Mouse (Mus musculus): ENCODE measurements around the gene Hmga1b. TPM values are rescaled to one million over a fixed set of nuclear protein-coding genes. Genes with fewer than 3 reads are reported as not detected.
"Not testable (repeated sequence)": the region's sequence is repeated elsewhere in the genome, so short reads cannot be mapped to it uniquely, and the experiment has no call there.

The Hmga1b gene
- polyA plus RNA-seq (2015; fragmentation: Nextera tagmentation; extraction: Ambion mirVana) = 2.7 and 3.1 TPM in 2 replicates

- H3K9ac ChIP-seq (replicated peaks); ATAC-seq; H3K36me3 ChIP-seq; H3K4me1 ChIP-seq (replicated peaks); H3K4me3 ChIP-seq (replicated peaks); H3K27ac ChIP-seq: not testable (repeated sequence)
- H3K4me2 ChIP-seq (replicated peaks) = 0 out of 2 replicates have a peak within 1 kb of the TSS, but pooled peaks have one; percentile 23
- WGBS = 29% methylated on average over 14 of the region's 14 CpGs
- H3K9me3 ChIP-seq = peaks cover 11% of the 10 kb centered on the region; the same call in 1 of the 2 replicates
- H3K27me3 ChIP-seq = peaks cover 11% of the 10 kb centered on the region
Measured at GRCm38 (mm10) chr11:120762672-120763041, at the start of gene Hmga1b. TSS of gene Hmga1b (plus strand) at chr11:120762794.

GRCm38 (mm10) chr11:120713580-120714518, 48.7 kb upstream of the Hmga1b start, which contains the start of the genes Cenpx and Lrrc45:
TSS of gene Cenpx (minus strand) at chr11:120713738.
TSS of gene Lrrc45 (plus strand) at chr11:120713925.
- H3K27me3 ChIP-seq = no peaks in the 10 kb centered on the region
- peaks cover 29% of the 10 kb centered on the region for H3K4me1 ChIP-seq (replicated peaks)
- peak within 1 kb of the TSS; percentile 81 for H3K27ac ChIP-seq
- H3K36me3 ChIP-seq = peaks cover 59% of the 10 kb centered on the region
- H3K9me3 ChIP-seq = no peaks in the 10 kb centered on the region
- H3K9ac ChIP-seq (replicated peaks) = peak within 1 kb of the TSS; percentile 78
- peak; percentile 98 for ATAC-seq
- 2% methylated on average over 53 of the region's 53 CpGs for WGBS
- peak within 1 kb of the TSS; percentile 61 for H3K4me3 ChIP-seq (replicated peaks)
- H3K4me2 ChIP-seq (replicated peaks) = peak within 1 kb of the TSS; percentile 99

DNA sequence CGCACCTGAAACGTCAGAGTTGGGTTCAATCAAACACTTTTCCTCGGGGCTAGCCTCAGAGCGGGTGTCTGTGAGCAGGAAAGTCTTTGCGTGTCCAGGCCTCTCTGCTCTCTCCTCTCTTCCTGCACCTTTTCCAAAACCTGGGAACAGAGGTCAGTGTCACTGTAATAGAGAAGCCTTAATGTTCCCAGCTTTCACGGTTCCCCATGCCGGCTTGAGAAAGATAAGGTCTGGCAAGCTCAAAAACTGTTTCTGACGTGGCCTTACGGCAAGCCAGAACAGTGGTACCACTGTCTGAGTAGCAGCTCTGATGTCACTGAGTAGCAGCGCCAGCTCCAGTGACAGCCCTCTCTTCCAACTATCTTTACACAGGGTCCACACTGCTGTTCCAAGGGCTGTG, 48.0 kb upstream of the Hmga1b start:
- H3K27ac ChIP-seq = no peak overlapping the region
- no peak for ATAC-seq
- 58% methylated on average over 10 of the region's 10 CpGs for WGBS
- H3K4me2 ChIP-seq (replicated peaks) = peak overlapping the region; percentile 99
- H3K36me3 ChIP-seq = peaks cover 58% of the 10 kb centered on the region
- H3K27me3 ChIP-seq = no peaks in the 10 kb centered on the region
- peak overlapping the region; percentile 70 for H3K9ac ChIP-seq (replicated peaks)
- peaks cover 29% of the 10 kb centered on the region for H3K4me1 ChIP-seq (replicated peaks)
- H3K4me3 ChIP-seq (replicated peaks) = peak overlapping the region; percentile 61
- H3K9me3 ChIP-seq = no peaks in the 10 kb centered on the region

DNA sequence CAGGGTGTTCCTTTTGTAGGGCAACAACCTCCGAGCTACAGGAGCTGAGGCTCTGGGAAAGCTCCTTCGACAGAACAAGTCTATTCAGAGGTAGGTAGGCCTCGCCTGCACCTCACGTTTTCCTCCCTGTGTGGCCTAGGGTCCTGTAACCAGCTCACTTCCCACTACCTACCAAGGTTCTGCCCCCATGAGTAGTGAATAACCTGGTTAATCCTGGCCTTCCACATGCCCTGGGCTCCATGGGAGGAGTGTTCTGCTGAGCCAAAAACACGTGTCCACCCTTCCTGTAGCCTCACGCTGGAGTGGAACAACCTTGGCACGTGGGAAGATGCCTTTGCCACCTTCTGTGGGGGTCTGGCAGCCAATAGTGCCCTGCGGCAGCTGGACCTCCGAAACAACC, 47.5 kb upstream of the Hmga1b start:
- no peaks in the 10 kb centered on the region for H3K27me3 ChIP-seq
- no peaks in the 10 kb centered on the region for H3K9me3 ChIP-seq
- H3K4me3 ChIP-seq (replicated peaks) = peak overlapping the region; percentile 61; the same call in 1 of the 2 replicates
- peaks cover 55% of the 10 kb centered on the region for H3K36me3 ChIP-seq
- WGBS = 90% methylated on average over 9 of the region's 9 CpGs
- peaks cover 29% of the 10 kb centered on the region for H3K4me1 ChIP-seq (replicated peaks)
- H3K27ac ChIP-seq = no peak overlapping the region
- H3K9ac ChIP-seq (replicated peaks) = 0 out of 2 replicates have a peak overlapping the region, but pooled peaks have one; percentile 1
- H3K4me2 ChIP-seq (replicated peaks) = peak overlapping the region; percentile 99; the same call in 1 of the 2 replicates
- ATAC-seq = no peak

DNA sequence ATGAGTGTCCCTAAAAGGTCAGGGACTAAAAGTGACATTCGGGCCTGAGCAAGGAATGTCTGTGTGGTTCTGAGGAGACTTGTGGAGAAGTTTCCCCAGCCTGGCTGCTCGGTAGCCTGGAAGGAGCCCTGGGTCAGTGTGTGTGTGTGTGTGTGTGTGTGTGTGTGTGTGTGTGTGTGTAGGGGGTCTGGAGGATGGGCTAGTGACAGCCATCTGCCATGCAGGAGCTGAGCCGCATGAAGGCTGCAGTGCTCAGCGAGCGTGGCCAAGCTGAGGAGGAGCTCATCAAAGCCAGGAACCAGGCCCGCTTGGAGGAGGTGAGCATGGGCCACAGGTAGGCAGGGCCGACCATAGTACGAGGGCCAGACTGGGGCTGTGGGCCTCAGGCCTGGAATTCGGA, 43.4 kb upstream of the Hmga1b start:
- H3K27me3 ChIP-seq = peaks cover 12% of the 10 kb centered on the region; the same call in 1 of the 2 replicates
- no peak overlapping the region for H3K27ac ChIP-seq
- peaks cover 40% of the 10 kb centered on the region for H3K36me3 ChIP-seq
- H3K9me3 ChIP-seq = no peaks in the 10 kb centered on the region
- H3K4me2 ChIP-seq (replicated peaks) = no peak overlapping the region
- no peak overlapping the region for H3K4me3 ChIP-seq (replicated peaks)
- 88% methylated on average over 9 of the region's 9 CpGs for WGBS
- H3K9ac ChIP-seq (replicated peaks) = 0 out of 2 replicates have a peak overlapping the region, but pooled peaks have one; percentile 10
- H3K4me1 ChIP-seq (replicated peaks) = peaks cover 35% of the 10 kb centered on the region
- ATAC-seq = no peak

DNA sequence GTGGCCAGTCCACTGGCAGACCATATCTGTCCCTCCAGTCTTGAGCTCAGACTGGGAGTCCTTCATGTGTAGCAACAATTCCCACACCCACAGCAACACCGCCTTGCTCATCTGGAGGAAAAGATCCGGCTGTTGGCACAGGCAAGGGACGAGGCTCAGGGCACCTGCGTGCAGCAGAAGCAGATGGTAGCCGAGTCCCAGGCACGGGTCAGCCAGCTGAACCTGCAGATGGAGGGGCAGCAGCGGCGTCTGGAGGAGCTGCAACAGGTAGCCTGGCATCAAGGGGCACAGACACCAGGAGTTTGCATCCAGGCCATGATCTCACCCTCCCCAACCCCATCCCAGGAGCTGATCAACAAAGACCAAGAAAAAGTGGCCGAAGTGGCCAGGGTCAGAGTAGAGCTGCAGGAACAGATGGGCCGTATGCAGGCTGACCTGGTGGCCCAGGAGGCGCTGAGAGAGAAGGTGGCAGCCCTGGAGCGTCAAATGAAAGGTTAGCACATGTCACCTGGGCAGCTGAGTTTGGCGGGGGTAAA, 42.7 kb upstream of the Hmga1b start:
- Histone ChIP-seq H3K4me1 (replicated peaks) (peaks cover 28% of the 10 kb centered on the region), H3K4me3 (replicated peaks) (no peak overlapping the region), H3K9ac (replicated peaks) (0 out of 2 replicates have a peak overlapping the region, but pooled peaks have one; percentile 10), H3K4me2 (replicated peaks) (no peak overlapping the region), H3K9me3 (no peaks in the 10 kb centered on the region), H3K27me3 (peaks cover 12% of the 10 kb centered on the region; the same call in 1 of the 2 replicates), H3K36me3 (peaks cover 40% of the 10 kb centered on the region), H3K27ac (no peak overlapping the region)
- no peak for ATAC-seq
- WGBS = 87% methylated on average over 13 of the region's 13 CpGs

DNA sequence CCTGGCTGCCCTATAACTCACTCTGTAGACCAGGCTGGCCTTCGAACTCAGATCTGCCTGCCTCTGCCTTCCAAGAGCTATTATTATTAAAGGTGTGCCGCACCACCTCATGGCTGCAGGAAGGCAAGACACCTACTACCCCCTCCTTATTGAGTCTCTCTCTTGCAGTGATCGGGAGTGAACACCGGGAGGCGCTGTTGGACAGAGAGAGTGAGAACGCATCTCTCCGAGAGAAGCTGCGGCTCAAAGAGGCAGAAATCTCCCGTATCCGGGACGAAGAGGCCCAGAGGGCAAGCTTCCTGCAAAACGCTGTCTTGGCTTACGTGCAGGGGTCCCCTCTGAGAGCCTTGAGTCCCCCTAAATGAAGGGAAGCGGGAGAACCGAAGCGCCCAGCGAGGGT, 42.1 kb upstream of the Hmga1b start:
- Histone ChIP-seq H3K4me2 (replicated peaks) (peak overlapping the region; percentile 98), H3K27ac (peak overlapping the region; percentile 74), H3K9ac (replicated peaks) (peak overlapping the region; percentile 95), H3K9me3 (no peaks in the 10 kb centered on the region), H3K4me3 (replicated peaks) (peak overlapping the region; percentile 73), H3K27me3 (peaks cover 14% of the 10 kb centered on the region), H3K4me1 (replicated peaks) (peaks cover 23% of the 10 kb centered on the region), H3K36me3 (peaks cover 40% of the 10 kb centered on the region)
- peak; percentile 28; the same call in 1 of the 2 replicates for ATAC-seq
- 10% methylated on average over 17 of the region's 17 CpGs for WGBS

GRCm38 (mm10) chr11:120721124-120722066, 41.2 kb upstream of the Hmga1b start, which contains the start of gene Rac3:
TSS of gene Rac3 (plus strand) at chr11:120721470.
- peak; percentile 86 for ATAC-seq
- Histone ChIP-seq H3K27me3 (peaks cover 22% of the 10 kb centered on the region), H3K9me3 (no peaks in the 10 kb centered on the region), H3K9ac (replicated peaks) (peak within 1 kb of the TSS; percentile 95), H3K4me3 (replicated peaks) (peak within 1 kb of the TSS; percentile 73), H3K4me2 (replicated peaks) (peak within 1 kb of the TSS; percentile 98), H3K36me3 (peaks cover 30% of the 10 kb centered on the region), H3K27ac (peak within 1 kb of the TSS; percentile 74), H3K4me1 (replicated peaks) (peaks cover 23% of the 10 kb centered on the region)
- under 1% methylated on average over 89 of the region's 90 CpGs for WGBS

DNA sequence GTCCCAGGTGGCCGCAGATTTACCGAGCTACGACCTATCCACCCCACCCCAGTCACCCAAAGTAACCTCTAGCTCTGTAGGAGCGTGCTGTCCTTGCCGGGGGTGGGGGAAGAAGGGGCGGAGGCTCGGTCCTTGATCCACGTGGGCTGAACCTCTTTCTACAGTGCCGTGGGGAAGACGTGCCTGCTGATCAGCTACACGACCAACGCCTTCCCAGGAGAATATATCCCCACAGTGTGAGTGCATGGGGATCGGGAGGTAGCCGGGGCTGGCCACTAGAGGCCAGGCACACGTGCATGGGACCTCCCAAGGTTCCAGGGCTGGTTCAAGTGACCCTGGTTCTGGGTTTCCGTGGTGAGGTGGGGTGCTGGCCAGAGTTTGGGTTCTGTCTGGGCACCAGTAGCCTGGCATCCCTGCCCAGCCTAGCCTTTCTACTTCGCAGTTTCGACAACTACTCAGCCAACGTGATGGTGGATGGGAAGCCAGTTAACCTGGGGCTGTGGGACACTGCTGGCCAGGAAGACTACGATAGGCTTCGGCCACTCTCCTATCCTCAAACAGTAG, 40.4 kb upstream of the Hmga1b start:
- peaks cover 30% of the 10 kb centered on the region for H3K4me1 ChIP-seq (replicated peaks)
- peak overlapping the region; percentile 95 for H3K9ac ChIP-seq (replicated peaks)
- no peak; the same call in 1 of the 2 replicates for ATAC-seq
- H3K27ac ChIP-seq = no peak overlapping the region
- H3K27me3 ChIP-seq = peaks cover 22% of the 10 kb centered on the region
- WGBS = 22% methylated on average over 21 of the region's 21 CpGs
- peaks cover 26% of the 10 kb centered on the region for H3K36me3 ChIP-seq
- peak overlapping the region; percentile 73 for H3K4me3 ChIP-seq (replicated peaks)
- H3K4me2 ChIP-seq (replicated peaks) = peak overlapping the region; percentile 98
- H3K9me3 ChIP-seq = no peaks in the 10 kb centered on the region

GRCm38 (mm10) chr11:120722761-120723382, 39.7 kb upstream of the Hmga1b start:
- Histone ChIP-seq H3K9ac (replicated peaks) (no peak overlapping the region; the same call in 1 of the 2 replicates), H3K27ac (no peak overlapping the region), H3K9me3 (no peaks in the 10 kb centered on the region), H3K4me1 (replicated peaks) (peaks cover 30% of the 10 kb centered on the region), H3K36me3 (peaks cover 19% of the 10 kb centered on the region), H3K27me3 (peaks cover 23% of the 10 kb centered on the region), H3K4me3 (replicated peaks) (no peak overlapping the region; the same call in 1 of the 2 replicates), H3K4me2 (replicated peaks) (peak overlapping the region; percentile 98)
- 88% methylated on average over 11 of the region's 11 CpGs for WGBS
- no peak for ATAC-seq

All from midbrain, embryonic 13.5 days (tissue).